Mouse (Mus musculus): ENCODE data around the gene Ccdc191. TPM values are rescaled to one million over a fixed set of nuclear protein-coding genes. Genes with fewer than 3 reads are reported as not detected.

Gene Ccdc191
- polyA plus RNA-seq, 1 experiment from 2014 or later, result 14.2 TPM

DNA sequence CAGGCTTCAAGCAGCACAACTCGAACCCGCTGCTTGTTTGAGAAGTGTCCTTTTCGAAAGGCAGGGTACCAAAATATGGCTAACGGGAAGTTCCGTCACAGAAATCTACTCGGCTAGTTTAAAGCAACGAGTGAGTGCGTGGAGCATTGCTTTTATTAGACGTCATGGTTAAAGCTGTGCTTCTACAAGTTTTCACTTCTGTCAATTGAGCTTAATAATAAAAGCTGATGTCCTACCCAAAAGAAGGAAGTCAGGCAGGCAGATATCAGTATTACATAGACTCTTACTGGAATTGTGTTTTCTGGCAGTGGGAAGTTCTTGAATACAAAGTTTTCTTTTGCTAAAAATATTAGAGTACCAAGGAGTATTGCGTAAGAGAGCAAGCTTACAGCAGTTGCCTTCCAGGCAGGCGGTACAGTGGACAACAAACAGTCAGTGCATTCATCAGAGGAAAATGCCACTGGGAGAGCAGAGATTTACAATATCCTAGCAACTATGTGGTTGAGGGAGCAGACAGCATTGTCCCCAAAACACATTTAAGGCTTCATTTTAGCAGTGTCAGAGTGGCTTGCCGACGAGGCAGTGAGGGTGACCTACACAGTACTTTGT, 76.3 kb downstream of the Ccdc191 start:
- Histone ChIP-seq H3K9me3 (no peaks in the 10 kb centered on the region), H3K4me1 (no peaks in the 10 kb centered on the region), H3K9ac (no peak overlapping the region), H3K27ac (no peak overlapping the region), H3K4me2 (replicated peaks) (no peak overlapping the region), H3K27me3 (no peaks in the 10 kb centered on the region), H3K4me3 (no peak overlapping the region), H3K36me3 (no peaks in the 10 kb centered on the region)
- 87% methylated on average over 13 of the region's 13 CpGs for WGBS
- ATAC-seq (ENCODE audit: insufficient number of reproducible peaks, insufficient read depth, low FRiP score, low TSS enrichment), result no peak

DNA sequence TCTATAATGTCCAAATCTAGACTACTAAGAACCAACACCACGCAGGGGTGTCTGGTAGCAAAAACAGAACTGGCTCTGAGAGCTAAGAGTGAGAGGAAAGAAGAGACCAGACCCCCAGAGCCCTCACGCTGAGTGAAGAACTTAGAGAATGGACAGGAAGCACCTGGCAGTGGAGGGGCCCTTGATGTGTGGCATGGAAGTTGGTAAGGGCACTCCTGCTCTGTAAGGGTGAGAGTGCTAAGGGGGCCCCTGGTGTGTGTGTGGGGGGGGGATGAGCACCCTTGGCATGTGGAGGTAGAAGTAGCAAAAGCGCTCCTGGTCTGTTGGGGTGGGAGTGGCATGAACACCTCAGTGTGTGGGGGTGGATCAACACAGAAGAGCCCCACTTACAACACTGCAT, 80.8 kb downstream of the Ccdc191 start:
- Histone ChIP-seq H3K4me1 (no peaks in the 10 kb centered on the region), H3K4me2 (replicated peaks) (no peak overlapping the region), H3K36me3 (no peaks in the 10 kb centered on the region), H3K9me3 (no peaks in the 10 kb centered on the region), H3K27ac (no peak overlapping the region), H3K4me3 (no peak overlapping the region), H3K27me3 (no peaks in the 10 kb centered on the region), H3K9ac (no peak overlapping the region)
- ATAC-seq (ENCODE audit: insufficient number of reproducible peaks, insufficient read depth, low FRiP score, low TSS enrichment), result no peak
- WGBS, result 85% methylated on average over 3 of the region's 3 CpGs

DNA sequence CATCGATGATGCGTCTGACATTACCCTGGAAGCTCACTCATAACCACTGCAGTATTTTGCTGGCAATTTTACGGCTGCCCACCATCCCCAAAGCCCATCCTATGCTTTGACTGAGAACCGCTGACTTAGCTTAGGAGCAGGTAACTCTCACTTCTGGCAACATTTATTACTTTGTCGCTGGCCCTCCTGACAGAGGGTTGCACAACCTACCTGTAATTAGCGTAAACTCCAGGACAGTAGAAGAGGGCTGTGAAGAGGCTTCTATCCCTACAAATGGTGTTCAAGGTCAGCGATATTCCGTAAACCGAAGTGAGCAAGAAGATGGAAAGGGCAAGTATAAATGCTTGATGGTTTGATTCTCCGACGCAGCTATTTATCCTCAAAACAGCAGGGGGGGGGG, 81.6 kb downstream of the Ccdc191 start:
- Histone ChIP-seq H3K9ac (no peak overlapping the region), H3K27me3 (no peaks in the 10 kb centered on the region), H3K4me3 (no peak overlapping the region), H3K27ac (no peak overlapping the region), H3K9me3 (no peaks in the 10 kb centered on the region), H3K4me2 (replicated peaks) (no peak overlapping the region), H3K36me3 (no peaks in the 10 kb centered on the region), H3K4me1 (no peaks in the 10 kb centered on the region)
- no peak for ATAC-seq (ENCODE audit: insufficient number of reproducible peaks, insufficient read depth, low FRiP score, low TSS enrichment)
- WGBS, result 91% methylated on average over 11 of the region's 11 CpGs

DNA sequence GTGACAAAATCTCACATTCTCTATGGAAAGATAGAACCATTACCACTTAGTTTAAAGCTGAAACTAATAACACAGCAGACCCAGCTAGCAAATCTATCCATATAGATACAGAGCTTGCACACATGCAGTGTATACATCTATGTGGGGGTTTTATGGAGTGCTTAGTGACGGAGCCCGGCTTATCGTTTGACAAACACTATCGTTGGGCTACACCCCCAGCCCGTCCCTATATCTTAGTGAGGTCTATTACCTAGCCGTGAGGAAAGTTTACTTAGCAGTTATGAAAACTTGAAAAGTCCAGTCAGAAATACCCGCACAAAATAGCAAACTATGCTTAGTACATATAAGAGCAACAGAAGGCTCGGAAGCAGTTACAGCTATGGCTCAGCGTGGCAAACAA, 82.1 kb downstream of the Ccdc191 start:
- H3K9me3 ChIP-seq, result no peaks in the 10 kb centered on the region
- ATAC-seq (ENCODE audit: insufficient number of reproducible peaks, insufficient read depth, low FRiP score, low TSS enrichment), result no peak
- no peaks in the 10 kb centered on the region for H3K27me3 ChIP-seq
- WGBS, result 95% methylated on average over 9 of the region's 9 CpGs
- H3K9ac ChIP-seq, result no peak overlapping the region
- H3K36me3 ChIP-seq, result no peaks in the 10 kb centered on the region
- no peak overlapping the region for H3K27ac ChIP-seq
- H3K4me3 ChIP-seq, result no peak overlapping the region
- no peak overlapping the region for H3K4me2 ChIP-seq (replicated peaks)
- H3K4me1 ChIP-seq, result no peaks in the 10 kb centered on the region

DNA sequence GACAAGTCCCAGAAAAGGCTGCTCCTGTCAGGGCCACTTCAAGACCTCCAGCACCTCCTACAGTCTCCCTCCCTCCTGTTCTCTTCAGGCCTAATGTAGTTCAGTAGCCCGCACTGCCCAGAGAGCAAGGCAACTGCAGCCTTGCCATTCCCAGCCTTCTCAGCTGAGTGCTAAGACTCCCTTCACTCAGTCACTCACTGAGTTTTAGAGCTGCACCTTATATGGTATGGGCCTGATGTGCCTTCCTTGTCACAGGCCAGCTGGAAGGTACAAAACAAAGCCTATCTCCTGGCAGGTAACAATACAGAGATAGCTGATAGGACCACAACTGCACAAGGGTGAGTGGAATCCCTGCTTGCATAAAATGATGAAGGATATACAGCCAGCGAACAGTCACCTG, 82.8 kb downstream of the Ccdc191 start:
- Histone ChIP-seq H3K9ac (no peak overlapping the region), H3K4me2 (replicated peaks) (no peak overlapping the region), H3K27me3 (no peaks in the 10 kb centered on the region), H3K27ac (no peak overlapping the region), H3K9me3 (no peaks in the 10 kb centered on the region), H3K4me3 (no peak overlapping the region), H3K36me3 (no peaks in the 10 kb centered on the region), H3K4me1 (no peaks in the 10 kb centered on the region)
- ATAC-seq (ENCODE audit: insufficient number of reproducible peaks, insufficient read depth, low FRiP score, low TSS enrichment), result no peak
- WGBS, result 83% methylated on average over 2 of the region's 2 CpGs

DNA sequence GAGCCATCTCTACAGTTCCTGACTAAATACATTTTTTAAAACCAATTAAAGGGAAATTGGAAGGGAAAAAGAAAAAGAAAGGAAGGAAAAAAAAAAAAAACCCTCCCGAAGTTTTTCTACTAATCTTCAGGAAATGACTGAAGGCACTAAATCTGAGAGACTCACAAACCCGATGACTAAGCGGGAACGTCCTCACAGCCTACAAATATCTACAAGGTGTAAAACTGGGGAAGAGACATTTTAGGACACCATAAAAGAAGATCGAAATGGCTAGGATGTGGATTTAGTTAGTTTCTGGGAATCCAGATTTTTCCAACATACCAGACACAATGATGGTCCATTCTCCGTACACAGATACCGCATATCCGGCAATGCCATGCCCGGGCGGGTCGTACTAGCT, 83.5 kb downstream of the Ccdc191 start:
- Histone ChIP-seq H3K9ac (no peak overlapping the region), H3K9me3 (no peaks in the 10 kb centered on the region), H3K36me3 (no peaks in the 10 kb centered on the region), H3K27ac (no peak overlapping the region), H3K4me1 (no peaks in the 10 kb centered on the region), H3K4me2 (replicated peaks) (no peak overlapping the region), H3K4me3 (no peak overlapping the region), H3K27me3 (no peaks in the 10 kb centered on the region)
- 93% methylated on average over 11 of the region's 11 CpGs for WGBS
- ATAC-seq (ENCODE audit: insufficient number of reproducible peaks, insufficient read depth, low FRiP score, low TSS enrichment), result no peak

DNA sequence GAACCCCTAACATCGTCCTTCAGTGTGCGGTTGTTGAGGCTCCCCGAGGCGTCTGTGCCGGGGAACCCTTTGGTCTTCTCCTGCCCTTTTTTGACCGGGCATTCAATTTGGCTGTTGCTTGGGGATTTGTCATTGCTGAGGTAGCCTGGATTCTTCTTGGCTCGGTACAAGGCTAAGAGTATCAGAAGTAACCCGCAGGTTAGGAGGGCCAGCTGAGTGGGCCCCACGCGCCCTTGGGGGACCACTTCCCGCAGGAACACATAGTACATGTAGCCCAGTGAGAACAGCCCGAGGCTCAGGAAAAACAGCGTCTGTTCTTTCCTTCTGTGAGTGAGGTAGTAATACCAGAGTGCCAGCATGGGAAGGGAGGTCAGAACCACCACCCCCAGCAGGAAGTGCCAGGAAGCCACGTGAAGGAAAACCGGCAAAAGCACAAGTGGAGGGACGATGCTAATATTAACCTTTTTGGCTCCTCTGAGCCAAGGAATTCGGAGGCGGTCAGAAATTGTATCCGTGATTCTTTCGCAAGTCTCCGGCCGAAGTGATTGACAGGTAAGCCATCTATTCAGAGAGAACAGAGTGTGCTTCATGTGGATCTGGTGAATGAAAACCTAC, 84.1 kb downstream of the Ccdc191 start:
- no peaks in the 10 kb centered on the region for H3K27me3 ChIP-seq
- no peak for ATAC-seq (ENCODE audit: insufficient number of reproducible peaks, insufficient read depth, low FRiP score, low TSS enrichment)
- H3K4me1 ChIP-seq, result no peaks in the 10 kb centered on the region
- H3K4me3 ChIP-seq, result no peak overlapping the region
- H3K9ac ChIP-seq, result no peak overlapping the region
- H3K27ac ChIP-seq, result no peak overlapping the region
- no peaks in the 10 kb centered on the region for H3K9me3 ChIP-seq
- H3K36me3 ChIP-seq, result no peaks in the 10 kb centered on the region
- WGBS, result 71% methylated on average over 22 of the region's 22 CpGs
- H3K4me2 ChIP-seq (replicated peaks), result no peak overlapping the region

DNA sequence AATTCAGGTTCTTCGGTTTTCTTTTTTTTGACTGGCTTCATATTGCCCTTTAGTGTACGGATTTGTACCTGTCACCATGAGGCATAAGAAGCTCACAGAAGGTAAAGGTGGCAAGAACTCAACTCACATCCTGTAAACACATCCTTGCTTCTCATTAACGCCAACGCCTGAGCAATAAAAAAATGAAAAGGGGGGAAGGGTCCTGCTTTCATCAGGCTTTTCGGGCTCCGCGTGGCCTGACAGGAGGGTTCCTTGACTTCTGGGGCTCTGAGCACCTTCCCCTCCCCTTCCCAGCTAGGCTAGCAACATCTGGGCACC, 89.4 kb downstream of the Ccdc191 start:
- ATAC-seq (ENCODE audit: insufficient number of reproducible peaks, insufficient read depth, low FRiP score, low TSS enrichment), result no peak
- Histone ChIP-seq H3K36me3 (no peaks in the 10 kb centered on the region), H3K9ac (peak overlapping the region; percentile 58; the same call in 1 of the 2 replicates), H3K4me2 (replicated peaks) (peak overlapping the region; percentile 99), H3K4me1 (0 out of 2 replicates have a peak, but pooled peaks cover 4% of the 10 kb centered on the region), H3K9me3 (no peaks in the 10 kb centered on the region), H3K4me3 (peak overlapping the region; percentile 61), H3K27me3 (peaks cover 11% of the 10 kb centered on the region; the same call in 1 of the 2 replicates), H3K27ac (no peak overlapping the region)
- WGBS, result 14% methylated on average over 7 of the region's 7 CpGs

DNA sequence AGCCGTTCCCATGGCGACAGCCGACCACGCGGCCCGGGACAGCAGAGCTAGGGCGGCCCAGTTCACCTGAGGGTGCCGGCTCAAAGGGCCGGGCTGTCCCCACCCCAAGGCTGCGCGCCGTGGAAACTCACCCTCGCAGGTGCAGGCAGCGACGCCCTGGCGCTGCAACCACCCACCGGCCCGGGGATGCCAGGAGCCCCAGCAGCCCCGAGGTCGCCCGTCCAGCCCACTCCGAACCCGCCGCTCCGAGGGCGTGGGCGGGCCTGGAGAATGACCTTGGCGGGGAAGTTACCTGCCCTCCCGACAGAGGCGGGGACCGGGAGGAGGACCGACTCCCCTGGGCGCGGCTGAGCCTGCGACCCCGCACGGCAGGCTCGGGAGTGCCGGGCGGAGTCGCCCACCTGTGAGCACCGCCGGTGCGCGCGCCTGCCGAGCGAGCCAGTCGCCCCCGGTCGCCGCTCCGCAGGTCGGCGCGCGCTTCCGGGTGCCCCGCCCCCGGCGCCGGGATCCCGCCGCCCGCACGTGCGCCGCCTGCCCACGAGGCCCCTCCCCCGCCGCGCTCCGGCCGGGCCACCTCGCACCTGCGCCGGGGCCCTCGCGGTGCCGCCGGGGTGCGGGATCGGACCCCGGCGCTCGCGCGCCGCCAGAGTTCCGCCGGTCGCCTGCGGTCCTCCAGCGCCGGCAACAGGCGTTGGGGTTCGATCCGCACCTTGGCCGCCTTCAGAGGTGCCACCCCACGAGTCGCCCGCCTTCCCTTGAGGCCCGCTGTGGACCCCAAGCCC, 89.9 kb downstream of the Ccdc191 start, which contains the start of gene Zdhhc23:
Gene Zdhhc23, minus strand, starts transcription at position 464 of the 782 bp plus-strand sequence.
- Histone ChIP-seq H3K4me3 (peak within 1 kb of the TSS; percentile 61), H3K27ac (no peak within 1 kb of the TSS), H3K4me2 (replicated peaks) (peak within 1 kb of the TSS; percentile 99), H3K9ac (peak within 1 kb of the TSS; percentile 58), H3K27me3 (peaks cover 11% of the 10 kb centered on the region; the same call in 1 of the 2 replicates), H3K36me3 (no peaks in the 10 kb centered on the region), H3K4me1 (0 out of 2 replicates have a peak, but pooled peaks cover 4% of the 10 kb centered on the region), H3K9me3 (no peaks in the 10 kb centered on the region)
- WGBS, result under 1% methylated on average over 71 of the region's 103 CpGs
- 0 out of 2 replicates have a peak, but pooled peaks have one; percentile 75 for ATAC-seq (ENCODE audit: insufficient number of reproducible peaks, insufficient read depth, low FRiP score, low TSS enrichment)

DNA sequence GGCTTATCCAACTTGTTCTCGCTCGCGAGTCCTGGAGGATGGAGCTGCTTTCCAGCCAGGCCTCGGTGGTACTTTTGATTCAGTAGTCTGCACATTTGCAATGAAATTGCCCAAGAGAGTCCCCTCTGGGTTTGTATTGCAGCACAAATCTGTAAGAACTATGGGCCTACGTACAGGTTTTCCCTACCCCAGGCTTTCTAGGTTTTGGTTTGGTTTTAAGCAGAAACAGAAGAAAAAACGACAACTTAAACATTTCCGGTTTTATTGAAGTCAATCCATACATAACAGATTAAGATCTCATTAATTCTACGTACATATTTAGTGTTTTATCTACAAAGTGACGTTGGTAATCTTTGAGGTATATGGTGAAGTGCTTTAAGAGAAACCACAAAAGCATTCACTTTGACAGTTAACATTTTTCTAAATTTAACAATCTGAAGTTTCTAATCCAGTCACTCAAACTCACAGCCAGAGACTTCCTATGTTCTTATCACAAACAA, 90.6 kb downstream of the Ccdc191 start:
- Histone ChIP-seq H3K36me3 (no peaks in the 10 kb centered on the region), H3K4me2 (replicated peaks) (peak overlapping the region; percentile 99), H3K9ac (peak overlapping the region; percentile 58), H3K4me3 (peak overlapping the region; percentile 61), H3K9me3 (no peaks in the 10 kb centered on the region), H3K4me1 (0 out of 2 replicates have a peak, but pooled peaks cover 4% of the 10 kb centered on the region), H3K27ac (no peak overlapping the region), H3K27me3 (peaks cover 11% of the 10 kb centered on the region; the same call in 1 of the 2 replicates)
- WGBS, result 27% methylated on average over 9 of the region's 9 CpGs
- ATAC-seq (ENCODE audit: insufficient number of reproducible peaks, insufficient read depth, low FRiP score, low TSS enrichment), result no peak

DNA sequence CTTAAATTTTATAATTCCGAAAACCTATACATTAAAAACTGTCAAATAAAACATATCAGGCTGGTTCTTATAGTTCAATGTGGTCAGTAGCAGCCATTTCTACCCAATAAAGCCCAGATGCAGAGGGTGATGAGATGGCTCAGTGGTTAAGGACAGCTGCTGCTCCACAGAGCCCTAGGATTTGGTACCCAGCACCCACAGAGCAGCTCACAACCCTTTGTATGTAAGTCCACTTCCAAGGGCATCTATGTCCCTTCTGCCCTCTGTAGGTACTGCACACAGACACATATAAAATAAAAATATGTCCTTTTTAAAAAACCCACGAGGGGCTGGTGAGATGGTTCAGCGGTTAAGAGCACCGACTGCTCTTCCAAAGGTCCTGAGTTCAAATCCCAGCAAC, 96.7 kb downstream of the Ccdc191 start:
- no peak overlapping the region for H3K9ac ChIP-seq
- no peaks in the 10 kb centered on the region for H3K9me3 ChIP-seq
- WGBS, result 87% methylated on average over 4 of the region's 4 CpGs
- H3K27ac ChIP-seq, result no peak overlapping the region
- no peaks in the 10 kb centered on the region for H3K27me3 ChIP-seq
- ATAC-seq (ENCODE audit: insufficient number of reproducible peaks, insufficient read depth, low FRiP score, low TSS enrichment), result no peak
- H3K4me2 ChIP-seq (replicated peaks), result no peak overlapping the region
- H3K4me3 ChIP-seq, result no peak overlapping the region
- H3K36me3 ChIP-seq, result no peaks in the 10 kb centered on the region
- H3K4me1 ChIP-seq, result no peaks in the 10 kb centered on the region

DNA sequence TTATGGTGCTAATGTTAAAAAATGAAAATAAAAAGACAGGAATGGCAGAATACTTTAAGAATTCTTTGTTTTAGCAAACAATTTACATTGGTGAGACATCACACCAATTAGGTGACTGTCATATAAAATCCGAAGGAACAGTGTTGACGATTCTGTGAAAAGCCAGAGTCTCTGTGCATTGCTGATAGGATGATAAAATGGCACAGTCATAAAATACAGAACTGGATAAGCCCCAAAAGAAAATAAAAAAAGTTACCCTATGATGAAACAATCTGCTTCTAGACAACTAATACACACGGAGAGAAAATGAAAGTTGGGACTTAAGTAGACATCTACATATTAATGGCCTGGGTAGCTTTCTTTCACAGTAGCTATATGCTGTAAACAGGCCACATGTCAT, 105.0 kb downstream of the Ccdc191 start:
- no peaks in the 10 kb centered on the region for H3K36me3 ChIP-seq
- H3K9me3 ChIP-seq, result no peaks in the 10 kb centered on the region
- no peak overlapping the region for H3K27ac ChIP-seq
- WGBS, result 86% methylated on average over 3 of the region's 3 CpGs
- no peak overlapping the region for H3K4me3 ChIP-seq
- H3K4me2 ChIP-seq (replicated peaks), result no peak overlapping the region
- no peaks in the 10 kb centered on the region for H3K4me1 ChIP-seq
- no peaks in the 10 kb centered on the region for H3K27me3 ChIP-seq
- no peak for ATAC-seq (ENCODE audit: insufficient number of reproducible peaks, insufficient read depth, low FRiP score, low TSS enrichment)
- H3K9ac ChIP-seq, result no peak overlapping the region

Measured in embryonic facial prominence, embryonic 12.5 days (tissue).